Mouse (Mus musculus): ENCODE results near the gene 1500011B03Rik.

GRCm38 (mm10) chr5:114794609-114795008 is 28.7 kb downstream of the 1500011B03Rik start:
- TF ChIP-seq GATA1 (IDR thresholded peaks at IDR 0.05; ENCODE audit: borderline replicate concordance, low read length) (no peak), FLI1 (IDR thresholded peaks at IDR 0.05; ENCODE audit: low read length) (no peak)
